Mouse (Mus musculus) E14TG2a.4 (cell line): Measurements from ENCODE around the gene Lmna.

Experiments
- CTCF ChIP-seq: conservative IDR thresholded peaks from 2 replicates; pipeline ENCODE4 v1.5.1; 2014; ENCODE audit warnings: low read length
- NANOG ChIP-seq: IDR thresholded peaks from 2 replicates; pipeline ENCODE4 v1.6.1; 2014; ENCODE audit warnings: borderline replicate concordance, low read length, mixed read lengths

GRCm38 (mm10) chr3:88503881-88504746, 5.6 kb downstream of the Lmna start:
- TF ChIP-seq CTCF (no peak), NANOG (no peak)
